Mouse (Mus musculus): ENCODE measurements around the gene Upf3a. TPM values are rescaled to one million over a fixed set of nuclear protein-coding genes. Genes with fewer than 3 reads are reported as not detected.
A peak's percentile ranks its signal among the peaks of the same experiment; 100 is the strongest.
"Not testable (repeated sequence)": the region's sequence is repeated elsewhere in the genome, so short reads cannot be mapped to it uniquely, and the experiment has no call there.

Upf3a gene
- 42.3 and 44.8 TPM in 2 replicates for polyA plus RNA-seq (2015; fragmentation: Nextera tagmentation; extraction: Ambion mirVana)

DNA sequence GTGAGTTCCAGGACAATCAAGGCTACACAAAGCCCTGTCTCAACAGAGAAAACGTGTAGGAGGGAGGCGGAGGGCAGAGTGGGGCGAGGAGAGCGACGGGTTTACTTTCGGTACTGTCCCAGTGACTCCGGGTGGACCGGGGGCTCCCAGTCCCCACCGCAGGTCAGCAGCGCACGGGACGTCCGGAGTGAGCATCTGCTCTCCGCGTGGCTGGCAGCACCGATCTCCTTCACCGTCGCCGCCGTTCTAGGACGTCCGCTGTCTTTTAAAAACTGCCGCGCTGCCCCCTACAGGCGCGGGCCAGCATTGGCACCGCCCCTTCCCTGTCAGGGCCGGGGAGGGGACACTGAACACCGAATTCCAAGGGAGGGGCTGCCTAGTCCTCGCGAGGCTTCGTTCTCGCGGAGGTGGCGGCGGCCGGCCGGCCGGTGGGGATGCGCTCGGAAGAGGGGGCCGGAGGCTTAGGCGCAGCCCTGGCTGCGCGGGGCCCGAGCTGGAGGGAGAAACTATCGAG is at the start of gene Upf3a:
TSS of gene Upf3a (plus strand) at position 366 of the 514 bp plus-strand sequence.
- peak within 1 kb of the TSS; percentile 89 for H3K9ac ChIP-seq
- WGBS = under 1% methylated on average over 47 of the region's 47 CpGs
- H3K9me3 ChIP-seq (replicated peaks) = no peaks in the 10 kb centered on the region
- ATAC-seq (replicated peaks; ENCODE audit: low FRiP score) = peak; percentile 96
- H3K4me1 ChIP-seq = peaks cover 21% of the 10 kb centered on the region
- peak within 1 kb of the TSS; percentile 98 for H3K27ac ChIP-seq
- H3K4me2 ChIP-seq = peak within 1 kb of the TSS; percentile 89
- H3K36me3 ChIP-seq = peaks cover 44% of the 10 kb centered on the region
- H3K4me3 ChIP-seq (replicated peaks) = peak within 1 kb of the TSS; percentile 87
- H3K27me3 ChIP-seq = no peaks in the 10 kb centered on the region

DNA sequence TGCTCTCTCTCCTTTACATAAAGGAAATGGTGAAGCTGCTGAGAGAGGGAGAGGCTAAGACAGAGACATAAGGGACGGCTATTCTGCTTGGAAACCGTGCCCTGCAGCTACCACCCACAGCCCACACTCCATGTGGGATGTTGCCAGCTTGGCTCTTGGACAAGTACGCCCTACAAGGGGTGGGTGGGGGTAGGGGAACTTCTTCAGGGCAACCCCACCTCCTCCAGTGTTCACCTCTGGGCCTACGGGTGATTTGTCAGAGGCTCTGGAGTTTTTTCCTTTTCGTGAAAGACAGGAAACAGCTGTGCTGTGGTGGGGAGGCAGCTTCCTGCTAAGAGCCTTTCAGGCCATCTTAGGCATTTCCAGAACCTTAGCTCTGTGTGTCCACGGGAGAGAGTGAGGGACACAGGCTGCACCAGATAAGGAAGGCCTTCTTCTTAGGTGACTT is 45.1 kb upstream of the Upf3a start:
- Histone ChIP-seq H3K9ac (no peak overlapping the region), H3K4me3 (replicated peaks) (no peak overlapping the region), H3K36me3 (no peaks in the 10 kb centered on the region), H3K27me3 (no peaks in the 10 kb centered on the region), H3K4me1 (peaks cover 10% of the 10 kb centered on the region), H3K4me2 (no peak overlapping the region), H3K9me3 (replicated peaks) (no peaks in the 10 kb centered on the region), H3K27ac (peak overlapping the region; percentile 75)
- 8% methylated on average over 6 of the region's 6 CpGs for WGBS
- ATAC-seq (replicated peaks; ENCODE audit: low FRiP score) = peak; percentile 78

DNA sequence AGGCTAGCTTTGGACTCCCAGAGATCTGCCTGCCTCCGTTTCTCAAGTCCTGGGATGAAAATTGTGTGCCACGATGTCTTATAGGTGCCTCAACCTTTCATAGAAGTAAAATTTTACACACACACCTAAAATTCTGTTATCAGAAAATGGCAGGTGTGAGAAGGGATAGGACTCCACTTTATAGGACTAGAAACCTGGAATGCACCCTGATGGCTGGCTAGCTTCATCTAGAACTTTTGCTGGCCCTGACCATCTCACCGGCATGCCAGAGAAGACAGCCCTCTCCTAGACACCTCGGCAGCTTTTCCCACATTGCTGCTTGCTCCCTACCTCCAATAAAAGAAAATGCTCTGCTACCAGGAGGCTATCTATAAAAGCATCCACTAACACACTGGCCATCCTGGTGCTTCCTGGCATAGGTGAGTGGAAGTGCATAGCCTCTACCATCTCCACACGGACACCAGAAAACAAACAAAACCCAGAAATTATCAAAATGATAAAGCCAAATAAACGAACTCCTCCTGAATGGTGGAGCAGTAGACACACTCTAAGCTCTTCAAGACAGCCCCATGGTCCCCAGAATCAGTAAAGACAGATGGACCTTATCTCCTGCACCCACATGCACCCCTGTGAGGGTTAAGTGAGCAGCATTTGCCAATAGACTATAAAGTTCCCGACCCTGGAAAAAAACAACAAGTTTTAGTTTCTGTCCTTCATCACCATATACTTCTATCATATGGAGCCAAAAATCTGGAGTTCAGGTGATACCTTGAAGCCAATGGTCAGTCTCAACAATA is 44.4 kb upstream of the Upf3a start:
- no peak overlapping the region for H3K4me2 ChIP-seq
- H3K27ac ChIP-seq = peak overlapping the region; percentile 75
- no peaks in the 10 kb centered on the region for H3K36me3 ChIP-seq
- no peak overlapping the region for H3K9ac ChIP-seq
- WGBS = 69% methylated on average over 7 of the region's 7 CpGs
- H3K4me3 ChIP-seq (replicated peaks) = no peak overlapping the region
- H3K27me3 ChIP-seq = no peaks in the 10 kb centered on the region
- no peaks in the 10 kb centered on the region for H3K9me3 ChIP-seq (replicated peaks)
- H3K4me1 ChIP-seq = peaks cover 12% of the 10 kb centered on the region
- ATAC-seq (replicated peaks; ENCODE audit: low FRiP score) = no peak

DNA sequence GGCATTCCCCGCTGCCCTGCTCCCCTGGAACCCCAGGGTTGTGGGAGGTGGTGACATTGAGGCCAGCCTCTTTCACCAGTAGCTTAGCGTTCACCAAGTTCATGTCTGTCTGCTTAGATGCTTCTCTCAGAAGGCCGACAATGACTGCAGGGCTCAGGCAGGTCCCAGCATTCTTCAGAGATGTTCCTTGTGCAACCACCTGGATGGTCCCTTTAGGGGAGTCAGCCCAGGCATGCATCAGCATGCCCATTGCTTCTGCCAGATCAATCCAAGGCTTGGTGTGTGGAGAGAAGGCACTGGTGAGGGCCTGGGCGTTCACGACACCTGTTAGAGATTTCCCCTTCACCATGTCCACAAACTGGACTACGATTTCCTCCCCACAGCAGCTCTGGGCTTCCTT is 39.2 kb upstream of the Upf3a start:
- H3K9ac ChIP-seq; H3K27me3 ChIP-seq; H3K4me3 ChIP-seq (replicated peaks); H3K4me2 ChIP-seq; H3K36me3 ChIP-seq; H3K9me3 ChIP-seq (replicated peaks); H3K27ac ChIP-seq; ATAC-seq (replicated peaks; ENCODE audit: low FRiP score): not testable (repeated sequence)
- peaks cover 17% of the 10 kb centered on the region for H3K4me1 ChIP-seq
- 85% methylated on average over 5 of the region's 6 CpGs for WGBS

DNA sequence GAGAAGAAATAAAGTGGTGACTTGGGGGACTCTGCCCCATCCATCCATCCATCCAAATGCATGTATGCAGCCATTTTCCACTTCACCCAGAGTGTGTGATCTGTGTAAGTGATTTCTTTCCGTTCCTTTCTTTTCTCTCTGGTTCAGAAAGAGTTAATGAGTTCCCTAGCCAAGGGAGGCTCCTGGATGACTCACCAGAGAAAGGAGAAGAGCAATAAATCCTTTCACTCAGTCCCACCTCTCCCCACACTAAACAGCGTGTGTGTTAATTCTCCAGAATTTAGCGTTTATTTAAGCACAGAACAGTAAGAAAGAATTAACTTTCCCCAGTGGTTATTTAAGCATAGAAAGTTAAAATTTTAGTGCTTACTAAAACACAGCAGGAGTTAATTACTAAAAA is 37.8 kb upstream of the Upf3a start:
- H3K27ac ChIP-seq = peak overlapping the region; percentile 48; the same call in 1 of the 2 replicates
- H3K9ac ChIP-seq = no peak overlapping the region
- H3K36me3 ChIP-seq = no peaks in the 10 kb centered on the region
- H3K4me3 ChIP-seq (replicated peaks) = no peak overlapping the region
- peak overlapping the region; percentile 25; the same call in 1 of the 2 replicates for H3K4me2 ChIP-seq
- no peaks in the 10 kb centered on the region for H3K9me3 ChIP-seq (replicated peaks)
- ATAC-seq (replicated peaks; ENCODE audit: low FRiP score) = no peak
- WGBS = 0% methylated on average over 3 of the region's 3 CpGs
- H3K27me3 ChIP-seq = no peaks in the 10 kb centered on the region
- H3K4me1 ChIP-seq = peaks cover 17% of the 10 kb centered on the region

DNA sequence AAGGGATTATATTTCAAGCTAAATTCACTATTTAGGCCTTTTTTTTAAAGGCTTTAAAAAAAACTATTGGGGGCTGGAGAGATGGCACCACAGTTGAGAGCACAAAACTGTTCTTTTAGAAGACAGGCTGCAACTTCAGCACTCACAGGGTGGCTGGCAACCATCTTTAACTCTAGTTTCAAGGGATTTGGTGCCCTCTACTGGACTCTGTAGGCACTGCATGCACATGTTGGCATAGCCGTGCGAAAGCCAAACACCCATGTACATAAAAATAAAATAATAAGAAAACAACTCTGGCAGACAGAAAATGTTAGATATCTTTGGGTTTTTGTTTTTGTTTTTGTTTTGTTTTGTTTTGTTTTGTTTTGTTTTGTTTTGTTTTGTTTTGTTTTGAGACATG is 31.7 kb upstream of the Upf3a start:
- peaks cover 10% of the 10 kb centered on the region for H3K4me1 ChIP-seq
- H3K9me3 ChIP-seq (replicated peaks) = no peaks in the 10 kb centered on the region
- no peak overlapping the region for H3K9ac ChIP-seq
- no peak for ATAC-seq (replicated peaks; ENCODE audit: low FRiP score)
- 25% methylated on average over 2 of the region's 2 CpGs for WGBS
- no peak overlapping the region for H3K27ac ChIP-seq
- H3K4me3 ChIP-seq (replicated peaks) = no peak overlapping the region
- no peak overlapping the region for H3K4me2 ChIP-seq
- H3K27me3 ChIP-seq = no peaks in the 10 kb centered on the region
- H3K36me3 ChIP-seq = no peaks in the 10 kb centered on the region

DNA sequence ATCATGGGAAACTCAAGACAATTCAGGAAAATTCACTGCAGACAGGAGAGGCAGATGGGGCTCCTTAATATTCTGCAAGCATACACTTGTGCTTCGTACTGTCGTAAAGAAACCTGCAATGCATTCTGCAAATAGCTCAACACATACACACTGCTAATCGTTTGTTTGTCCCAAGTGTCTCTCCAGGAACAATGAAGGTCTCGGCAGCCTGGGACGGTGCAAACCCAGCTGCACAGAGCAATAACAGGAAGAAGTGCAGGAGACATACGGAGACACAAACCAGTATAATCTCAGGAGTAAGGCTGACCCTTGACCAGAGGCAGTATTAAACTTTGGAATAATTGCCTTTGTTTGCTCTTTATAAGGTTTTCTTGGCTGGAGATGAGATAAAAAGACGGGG is 28.9 kb upstream of the Upf3a start:
- WGBS = 67% methylated on average over 7 of the region's 7 CpGs
- no peak for ATAC-seq (replicated peaks; ENCODE audit: low FRiP score)
- H3K27ac ChIP-seq = no peak overlapping the region

DNA sequence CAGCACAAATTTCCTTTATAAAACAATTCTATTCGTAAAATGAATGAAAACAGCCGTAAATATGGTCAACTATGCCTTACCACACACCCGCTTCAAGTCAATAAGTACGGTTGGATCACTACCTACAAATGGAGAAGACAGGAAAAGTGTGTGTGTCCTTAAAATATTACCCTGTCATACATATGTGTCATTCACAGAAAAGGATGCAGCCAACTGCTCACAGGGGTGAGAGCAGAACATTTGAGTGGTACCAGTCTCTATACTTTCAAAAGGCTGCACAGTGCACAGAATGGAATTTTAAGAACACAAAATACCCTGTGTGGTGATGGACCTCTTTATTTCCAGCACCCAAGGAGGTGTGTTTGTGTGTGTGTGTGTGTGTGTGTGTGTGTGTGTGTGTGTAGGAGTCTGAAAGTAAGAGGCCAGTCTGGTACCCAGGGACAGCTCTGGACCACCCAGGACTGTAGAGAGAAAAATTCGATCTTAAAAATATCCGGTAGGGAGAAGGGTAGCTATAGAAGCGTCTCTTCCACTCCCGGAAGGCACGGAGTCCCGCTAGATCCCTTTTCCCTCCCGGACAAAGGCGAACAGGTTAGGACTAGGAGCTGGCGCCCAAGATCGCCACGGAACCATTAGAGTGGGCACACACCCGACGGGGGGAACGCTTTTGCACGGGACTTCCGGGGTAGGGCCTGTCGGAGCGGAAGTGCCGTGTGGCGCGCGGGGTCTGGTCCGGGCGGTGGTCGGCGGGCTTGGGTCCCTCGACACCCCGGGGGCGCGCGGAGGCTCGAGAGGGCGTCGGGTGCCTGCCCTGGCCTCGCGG is 28.2 kb upstream of the Upf3a start, which contains the start of gene Cdc16:
TSS of gene Cdc16 (plus strand) at position 695 of the 823 bp plus-strand sequence.
- Histone ChIP-seq H3K27me3 (no peaks in the 10 kb centered on the region), H3K9me3 (replicated peaks) (no peaks in the 10 kb centered on the region), H3K36me3 (peaks cover 18% of the 10 kb centered on the region), H3K27ac (peak within 1 kb of the TSS; percentile 93), H3K4me2 (peak within 1 kb of the TSS; percentile 82), H3K4me1 (peaks cover 19% of the 10 kb centered on the region), H3K4me3 (replicated peaks) (peak within 1 kb of the TSS; percentile 99), H3K9ac (peak within 1 kb of the TSS; percentile 96)
- peak; percentile 96 for ATAC-seq (replicated peaks; ENCODE audit: low FRiP score)
- 7% methylated on average over 40 of the region's 40 CpGs for WGBS

More for the DNA sequence above, 28.9 kb upstream of the Upf3a start:
- H3K4me1 ChIP-seq = peaks cover 19% of the 10 kb centered on the region
- H3K4me3 ChIP-seq (replicated peaks) = no peak overlapping the region
- no peaks in the 10 kb centered on the region for H3K9me3 ChIP-seq (replicated peaks)
- H3K4me2 ChIP-seq = no peak overlapping the region
- H3K9ac ChIP-seq = no peak overlapping the region
- no peaks in the 10 kb centered on the region for H3K27me3 ChIP-seq
- H3K36me3 ChIP-seq = peaks cover 12% of the 10 kb centered on the region

DNA sequence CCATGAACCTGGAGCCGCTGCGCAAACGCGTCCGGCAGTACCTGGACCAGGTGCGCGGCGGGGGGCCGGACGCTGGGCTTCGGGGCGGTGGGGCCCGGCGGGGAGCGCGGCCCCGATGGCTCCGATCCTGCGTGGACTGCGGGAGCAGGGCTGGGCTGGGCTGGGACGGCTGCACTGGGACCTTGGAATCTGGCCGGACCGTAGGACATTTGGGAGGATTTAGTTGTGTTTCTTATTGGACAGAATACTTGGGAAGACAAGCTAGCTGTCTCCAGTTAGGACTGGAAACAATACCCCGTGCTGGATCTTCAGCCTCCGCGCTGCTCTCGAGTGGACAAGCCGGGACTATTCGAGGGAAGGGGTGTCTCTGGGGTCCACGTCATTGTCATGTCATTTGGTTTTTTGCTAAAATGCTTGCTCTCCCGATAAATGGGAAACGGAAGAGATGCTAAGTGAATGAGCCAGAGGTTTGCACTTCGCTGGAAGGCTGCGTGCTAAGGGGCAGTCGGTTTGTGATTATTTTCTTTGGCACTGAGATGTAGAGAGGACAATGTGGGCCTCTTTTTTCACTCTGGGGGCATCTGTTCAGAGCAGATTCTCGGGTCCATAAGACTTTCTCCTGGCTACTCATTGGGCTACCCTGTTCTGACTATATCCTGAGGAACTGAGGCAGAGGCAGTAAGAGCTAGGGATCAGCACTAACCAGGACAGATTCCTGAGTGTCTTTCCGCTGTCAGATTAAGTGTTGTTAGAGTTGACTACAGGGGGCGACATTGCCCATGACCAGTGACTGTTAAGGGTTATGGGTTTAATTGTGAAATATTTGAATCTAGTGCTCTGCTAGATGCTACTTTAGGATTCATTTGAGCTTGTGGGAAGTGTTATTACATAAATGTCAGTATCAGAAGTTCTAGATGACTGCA is 27.3 kb upstream of the Upf3a start:
- Histone ChIP-seq H3K9me3 (replicated peaks) (no peaks in the 10 kb centered on the region), H3K4me3 (replicated peaks) (peak overlapping the region; percentile 99), H3K9ac (peak overlapping the region; percentile 96), H3K4me2 (peak overlapping the region; percentile 82), H3K27ac (peak overlapping the region; percentile 93), H3K27me3 (no peaks in the 10 kb centered on the region), H3K36me3 (peaks cover 27% of the 10 kb centered on the region), H3K4me1 (peaks cover 19% of the 10 kb centered on the region)
- WGBS = 1% methylated on average over 38 of the region's 38 CpGs
- ATAC-seq (replicated peaks; ENCODE audit: low FRiP score) = peak; percentile 78

DNA sequence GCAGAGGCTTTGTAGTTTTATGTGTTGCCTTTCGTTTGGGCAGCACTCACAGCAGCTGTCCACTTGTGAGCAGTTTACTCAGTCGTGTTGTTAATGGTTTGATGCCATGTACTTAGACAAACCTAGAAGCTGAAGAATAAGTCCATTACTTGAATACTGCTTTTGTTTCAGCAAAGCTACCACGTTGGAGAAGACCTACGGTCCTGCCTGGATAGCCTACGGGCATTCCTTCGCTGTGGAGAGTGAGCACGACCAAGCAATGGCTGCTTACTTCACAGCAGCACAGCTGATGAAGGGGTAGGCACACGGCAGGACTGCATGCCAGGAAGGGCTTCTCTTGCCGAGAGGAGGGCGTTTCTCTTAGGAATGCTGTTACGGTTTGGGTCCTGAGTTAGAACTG is 16.2 kb upstream of the Upf3a start:
- H3K27ac ChIP-seq = no peak overlapping the region
- H3K4me2 ChIP-seq = no peak overlapping the region
- ATAC-seq (replicated peaks; ENCODE audit: low FRiP score) = no peak
- no peak overlapping the region for H3K9ac ChIP-seq
- no peaks in the 10 kb centered on the region for H3K27me3 ChIP-seq
- H3K4me3 ChIP-seq (replicated peaks) = no peak overlapping the region
- no peaks in the 10 kb centered on the region for H3K4me1 ChIP-seq
- peaks cover 94% of the 10 kb centered on the region for H3K36me3 ChIP-seq
- WGBS = 86% methylated on average over 11 of the region's 11 CpGs
- H3K9me3 ChIP-seq (replicated peaks) = no peaks in the 10 kb centered on the region

DNA sequence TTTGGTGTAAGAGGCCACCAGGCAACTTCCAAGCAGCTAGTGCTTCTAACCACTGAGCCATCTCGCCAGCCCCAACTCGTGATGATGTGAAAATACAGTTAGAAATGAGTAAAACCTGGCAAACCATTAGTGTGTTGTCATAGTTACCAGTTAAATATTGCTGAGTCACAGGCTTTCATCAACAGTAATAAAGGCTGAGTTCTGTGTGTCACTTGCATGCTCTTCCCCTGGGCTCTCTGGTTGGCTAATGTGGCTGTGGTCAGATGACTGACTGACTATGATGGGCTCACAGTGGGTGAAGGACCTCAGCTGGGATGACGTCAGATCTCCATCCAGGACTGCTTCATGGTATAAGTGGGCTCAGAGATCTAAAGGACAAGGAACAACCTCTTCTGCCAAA is 4.9 kb upstream of the Upf3a start:
- peaks cover 67% of the 10 kb centered on the region for H3K36me3 ChIP-seq
- H3K27ac ChIP-seq = no peak overlapping the region
- ATAC-seq (replicated peaks; ENCODE audit: low FRiP score) = no peak
- peaks cover 11% of the 10 kb centered on the region for H3K4me1 ChIP-seq
- no peak overlapping the region for H3K4me2 ChIP-seq
- 82% methylated on average over 3 of the region's 3 CpGs for WGBS
- no peak overlapping the region for H3K9ac ChIP-seq
- no peak overlapping the region for H3K4me3 ChIP-seq (replicated peaks)
- no peaks in the 10 kb centered on the region for H3K9me3 ChIP-seq (replicated peaks)
- H3K27me3 ChIP-seq = no peaks in the 10 kb centered on the region

All from kidney, embryonic 15.5 days (tissue).